Mouse (Mus musculus) liver, embryonic 13.5 days (tissue): Measurements from ENCODE around the gene Cuedc1. TPM values are rescaled to one million over a fixed set of nuclear protein-coding genes. Genes with fewer than 3 reads are reported as not detected.

Experiments used
- ATAC-seq: fragments of 200-750 bp; cut with Nextera tagmentation; 2 replicates; pipeline ENCODE4 v1.8.0; 2017; ENCODE audit warnings: low read depth, mild to moderate bottlenecking, moderate number of reproducible peaks, moderate library complexity
- DNase-seq: peaks from one replicate; pipeline ENCODE4 v3.0.0; 2022
- H3K27ac ChIP-seq: fragments of 300-500 bp; sonication (generic); 2 replicates; pipeline ENCODE4 v1.5.1; 2015; ENCODE audit warnings: moderate library complexity, mild to moderate bottlenecking, inconsistent platforms
- H3K27me3 ChIP-seq: fragments of 300-500 bp; sonication (generic); 2 replicates; pipeline ENCODE4 v1.6.1; 2015; ENCODE audit warnings: mild to moderate bottlenecking, inconsistent platforms
- H3K36me3 ChIP-seq: fragments of 300-500 bp; sonication (generic); 2 replicates; pipeline ENCODE4 v1.6.1; 2015; ENCODE audit warnings: mild to moderate bottlenecking, inconsistent platforms
- H3K4me1 ChIP-seq: fragments of 300-500 bp; sonication (generic); replicated peaks from 2 replicates; pipeline ENCODE4 v1.6.1; 2015; ENCODE audit warnings: inconsistent platforms
- H3K4me2 ChIP-seq: fragments of 300-500 bp; sonication (generic); 2 replicates; pipeline ENCODE4 v1.6.1; 2015; ENCODE audit warnings: inconsistent platforms, mild to moderate bottlenecking, moderate library complexity
- H3K4me3 ChIP-seq: fragments of 300-500 bp; sonication (generic); replicated peaks from 2 replicates; pipeline ENCODE4 v1.5.1; 2015; ENCODE audit warnings: mild to moderate bottlenecking, inconsistent platforms
- H3K9ac ChIP-seq: fragments of 300-500 bp; sonication (generic); 2 replicates; pipeline ENCODE4 v1.6.1; 2015; ENCODE audit warnings: mild to moderate bottlenecking, inconsistent platforms
- H3K9me3 ChIP-seq: fragments of 300-500 bp; sonication (generic); replicated peaks from 2 replicates; pipeline ENCODE4 v1.6.1; 2016; ENCODE audit warnings: inconsistent platforms
- WGBS: fragments of 180-500 bp; shearing (Covaris S2); methylation state at CpG from one replicate; pipeline ENCODE4 v1.1.7; 2015; ENCODE audit not compliant: insufficient replicate concordance; 5-methylcytosine and 5-hydroxymethylcytosine counted together
- polyA plus RNA-seq: library from polyadenylated mRNA; unstranded; fragments of >200 nt; fragmentation: Nextera tagmentation; extraction: Ambion mirVana; gene quantifications from 2 replicates; pipeline ENCODE4 v1.2.1, GENCODE M21; 2015

The Cuedc1 gene
- polyA plus RNA-seq, 1 experiment from 2014 or later, result 1.6 TPM

DNA sequence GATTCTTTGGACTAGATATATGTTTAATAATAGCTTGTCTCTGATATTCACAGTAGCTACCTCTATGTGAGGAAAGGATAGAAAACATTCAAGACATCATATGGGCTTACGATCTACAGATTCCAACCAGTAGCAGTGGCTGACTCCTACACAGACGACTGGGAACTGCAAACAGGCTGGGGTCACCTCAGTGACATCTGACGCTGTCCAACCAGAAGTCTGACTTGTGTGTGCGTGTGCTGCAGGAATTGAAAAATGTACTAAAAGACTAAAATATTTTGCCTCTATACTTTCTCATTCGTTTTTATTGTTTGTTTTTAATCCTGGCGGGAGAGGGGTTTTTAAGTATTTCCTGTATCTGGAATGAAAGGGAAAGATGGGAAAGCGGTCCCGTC is 30.7 kb upstream of the Cuedc1 start:
- H3K4me3 ChIP-seq, result peak overlapping the region; percentile 92
- no peaks in the 10 kb centered on the region for H3K9me3 ChIP-seq
- H3K4me2 ChIP-seq, result peak overlapping the region; percentile 92
- ATAC-seq (no peak), DNase-seq (no peak)
- peak overlapping the region; percentile 89 for H3K27ac ChIP-seq
- no peaks in the 10 kb centered on the region for H3K36me3 ChIP-seq
- peak overlapping the region; percentile 91 for H3K9ac ChIP-seq
- H3K4me1 ChIP-seq, result peaks cover 37% of the 10 kb centered on the region
- H3K27me3 ChIP-seq, result no peaks in the 10 kb centered on the region; the same call in 1 of the 2 replicates
- WGBS, result 8% methylated on average over 8 of the region's 8 CpGs

DNA sequence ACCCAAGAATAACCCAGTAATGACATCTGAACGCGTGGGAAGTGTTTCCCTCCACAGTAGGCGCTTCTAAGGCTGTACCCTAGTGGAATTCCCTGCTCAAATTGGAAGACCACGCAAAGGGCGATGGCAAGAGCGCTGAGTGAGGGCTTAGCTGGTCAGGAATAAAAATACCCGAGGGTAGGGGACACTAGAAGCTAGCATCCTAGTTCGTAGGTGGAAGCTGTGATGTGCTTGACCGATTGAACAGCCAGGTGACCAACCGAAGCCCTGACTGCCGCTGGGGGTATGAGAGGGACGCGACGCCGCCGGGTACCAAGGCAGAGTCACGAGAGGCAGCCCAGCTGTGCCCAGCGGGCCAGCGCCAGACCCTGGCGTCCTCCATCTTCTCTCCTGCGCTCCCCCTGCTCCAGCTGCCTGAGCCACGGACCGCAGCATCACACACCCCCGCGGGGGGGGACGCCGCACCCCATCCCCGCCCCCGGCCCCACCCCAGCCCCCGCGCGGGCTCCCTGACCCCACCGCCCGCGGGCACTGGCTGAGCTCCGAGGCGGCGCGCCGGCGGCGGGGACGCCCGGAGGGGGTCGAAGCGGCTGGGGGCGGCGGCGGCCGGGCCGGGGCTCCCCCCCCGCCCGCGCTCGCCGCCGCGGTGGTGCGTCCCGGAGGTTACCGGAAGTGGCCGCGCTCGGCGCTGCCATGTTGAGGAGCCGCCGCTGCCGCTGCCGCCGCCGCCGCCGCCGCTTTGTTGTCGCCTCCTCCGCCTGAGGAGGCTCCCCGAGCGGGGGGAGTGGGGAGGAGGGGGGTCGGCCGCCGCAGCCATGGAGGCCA is 30.1 kb upstream of the Cuedc1 start, which contains the start of gene Vezf1:
Gene Vezf1 (plus strand): TSS at position 694 of the 825 bp plus-strand sequence.
- DNase-seq, result peak; percentile 70
- Histone ChIP-seq H3K36me3 (no peaks in the 10 kb centered on the region), H3K9me3 (no peaks in the 10 kb centered on the region), H3K4me3 (peak within 1 kb of the TSS; percentile 92), H3K27me3 (no peaks in the 10 kb centered on the region; the same call in 1 of the 2 replicates), H3K4me2 (peak within 1 kb of the TSS; percentile 92), H3K9ac (peak within 1 kb of the TSS; percentile 91), H3K4me1 (peaks cover 40% of the 10 kb centered on the region), H3K27ac (peak within 1 kb of the TSS; percentile 89)
- under 1% methylated on average over 62 of the region's 81 CpGs for WGBS
- ATAC-seq, result peak; percentile 83

DNA sequence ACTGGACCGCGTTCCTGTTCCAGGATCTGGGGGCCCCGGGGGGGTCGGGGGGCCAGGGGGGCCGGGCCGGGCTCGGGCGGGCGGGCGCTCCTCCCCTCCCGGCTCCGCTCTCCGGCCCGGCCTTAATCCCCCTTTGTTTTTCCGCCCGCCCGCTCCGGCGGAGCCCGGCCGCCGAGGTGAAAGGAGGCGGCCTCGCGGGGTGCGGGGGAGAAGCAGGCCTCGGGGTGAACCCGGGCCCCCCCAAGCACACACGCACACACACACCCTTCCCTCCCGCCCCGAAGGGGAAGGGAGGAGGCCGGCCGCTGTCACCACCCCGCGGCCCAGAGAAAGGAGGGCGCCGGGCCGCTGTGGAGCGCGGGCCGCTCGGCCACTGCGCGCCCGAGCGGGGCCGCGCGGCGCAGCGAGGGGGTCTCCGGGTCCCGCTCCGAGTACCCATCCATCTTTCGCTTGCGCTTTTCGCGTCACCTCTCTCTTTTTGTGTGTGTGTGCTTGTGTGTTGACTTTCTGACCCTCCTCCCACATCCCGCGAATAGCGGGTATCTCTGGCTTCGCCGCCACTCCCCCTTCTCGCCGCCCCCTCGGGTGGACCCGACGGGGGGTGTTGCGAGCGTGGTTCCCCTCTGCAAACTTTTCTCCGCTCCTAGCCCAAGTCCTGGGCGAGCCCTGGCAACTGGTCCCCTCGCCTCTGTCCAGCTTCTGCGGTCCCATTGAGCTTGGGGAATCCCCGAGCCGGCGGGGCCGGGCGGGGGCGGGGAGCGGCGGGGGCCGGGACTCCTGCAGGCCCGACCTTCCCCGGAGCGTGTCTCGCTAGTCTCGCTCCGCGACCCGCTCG is 29.2 kb upstream of the Cuedc1 start:
- ATAC-seq, result peak; percentile 82
- Histone ChIP-seq H3K4me2 (peak overlapping the region; percentile 92), H3K36me3 (peaks cover 7% of the 10 kb centered on the region), H3K9me3 (no peaks in the 10 kb centered on the region), H3K27me3 (no peaks in the 10 kb centered on the region; the same call in 1 of the 2 replicates), H3K4me3 (peak overlapping the region; percentile 92), H3K27ac (peak overlapping the region; percentile 89), H3K4me1 (peaks cover 48% of the 10 kb centered on the region), H3K9ac (peak overlapping the region; percentile 91)
- under 1% methylated on average over 66 of the region's 92 CpGs for WGBS
- peak; percentile 50 for DNase-seq

DNA sequence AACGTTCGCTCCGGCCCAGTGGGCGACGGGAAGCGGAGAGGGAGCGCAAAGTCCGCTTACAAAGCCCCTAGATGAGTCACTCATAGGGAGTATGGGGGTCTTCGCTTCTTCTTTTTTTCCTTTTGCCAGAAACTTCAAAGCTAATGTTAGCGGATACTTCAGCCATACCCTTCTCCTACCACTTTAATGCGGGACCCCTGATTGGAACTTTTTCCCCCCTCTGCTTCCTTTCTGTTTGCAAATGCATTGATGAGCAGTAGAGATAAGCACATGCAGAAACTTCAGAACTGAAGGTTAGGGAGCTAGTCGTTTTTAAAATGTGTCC is 28.6 kb upstream of the Cuedc1 start:
- WGBS, result under 1% methylated on average over 12 of the region's 12 CpGs
- ATAC-seq, result no peak
- Histone ChIP-seq H3K36me3 (peaks cover 13% of the 10 kb centered on the region), H3K9me3 (no peaks in the 10 kb centered on the region), H3K4me3 (peak overlapping the region; percentile 92), H3K27me3 (no peaks in the 10 kb centered on the region; the same call in 1 of the 2 replicates), H3K4me1 (peaks cover 48% of the 10 kb centered on the region), H3K9ac (peak overlapping the region; percentile 91), H3K27ac (peak overlapping the region; percentile 89), H3K4me2 (peak overlapping the region; percentile 92)
- no peak for DNase-seq

DNA sequence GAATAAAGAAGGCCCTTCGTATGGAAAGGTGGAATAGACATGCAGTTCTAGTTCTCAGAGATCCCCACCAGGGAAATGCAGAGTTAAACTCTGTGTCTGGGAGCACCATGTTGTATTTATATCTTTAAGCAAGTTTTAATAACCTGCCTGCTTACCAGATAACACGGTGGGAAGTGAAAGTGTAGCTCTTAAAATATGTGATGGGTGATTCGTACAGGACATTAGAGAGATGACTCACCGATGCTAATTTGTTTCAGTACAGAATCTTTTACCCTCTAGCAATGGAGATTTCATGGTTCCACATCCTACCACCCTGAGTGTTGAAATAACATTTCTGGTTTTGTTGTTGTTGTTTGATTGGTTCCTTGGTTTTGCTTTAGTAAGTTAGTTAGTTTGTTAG is 27.5 kb upstream of the Cuedc1 start:
- DNase-seq (no peak), ATAC-seq (no peak)
- WGBS, result 46% methylated on average over 4 of the region's 4 CpGs
- Histone ChIP-seq H3K9me3 (no peaks in the 10 kb centered on the region), H3K9ac (0 out of 2 replicates have a peak overlapping the region, but pooled peaks have one; percentile 1), H3K4me1 (peaks cover 50% of the 10 kb centered on the region), H3K4me3 (no peak overlapping the region), H3K27me3 (no peaks in the 10 kb centered on the region), H3K4me2 (peak overlapping the region; percentile 92), H3K27ac (no peak overlapping the region), H3K36me3 (peaks cover 22% of the 10 kb centered on the region)

DNA sequence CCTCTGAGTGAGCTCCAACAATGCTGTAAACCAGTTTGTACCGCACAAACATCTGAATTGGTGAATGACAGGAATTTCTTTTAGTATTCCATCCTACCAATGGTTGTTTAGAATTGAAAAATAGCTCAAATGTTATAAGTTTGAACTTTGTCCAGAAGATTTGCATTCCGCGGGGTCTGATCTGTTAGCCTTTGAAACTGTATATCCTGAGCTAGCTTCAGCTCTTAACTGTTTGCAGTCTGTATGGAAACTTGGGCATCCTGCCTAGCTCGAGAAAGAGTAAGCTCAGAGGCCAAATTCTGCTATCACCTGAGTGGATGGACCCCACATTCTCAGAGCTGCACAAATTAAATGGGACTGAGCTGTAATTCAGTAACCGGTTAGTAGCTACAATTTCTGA is 26.7 kb upstream of the Cuedc1 start:
- Histone ChIP-seq H3K9me3 (no peaks in the 10 kb centered on the region), H3K4me3 (no peak overlapping the region), H3K4me1 (peaks cover 50% of the 10 kb centered on the region), H3K4me2 (peak overlapping the region; percentile 21; the same call in 1 of the 2 replicates), H3K36me3 (peaks cover 28% of the 10 kb centered on the region), H3K9ac (no peak overlapping the region), H3K27ac (no peak overlapping the region), H3K27me3 (no peaks in the 10 kb centered on the region)
- ATAC-seq (no peak), DNase-seq (no peak)
- WGBS, result 75% methylated on average over 5 of the region's 5 CpGs

DNA sequence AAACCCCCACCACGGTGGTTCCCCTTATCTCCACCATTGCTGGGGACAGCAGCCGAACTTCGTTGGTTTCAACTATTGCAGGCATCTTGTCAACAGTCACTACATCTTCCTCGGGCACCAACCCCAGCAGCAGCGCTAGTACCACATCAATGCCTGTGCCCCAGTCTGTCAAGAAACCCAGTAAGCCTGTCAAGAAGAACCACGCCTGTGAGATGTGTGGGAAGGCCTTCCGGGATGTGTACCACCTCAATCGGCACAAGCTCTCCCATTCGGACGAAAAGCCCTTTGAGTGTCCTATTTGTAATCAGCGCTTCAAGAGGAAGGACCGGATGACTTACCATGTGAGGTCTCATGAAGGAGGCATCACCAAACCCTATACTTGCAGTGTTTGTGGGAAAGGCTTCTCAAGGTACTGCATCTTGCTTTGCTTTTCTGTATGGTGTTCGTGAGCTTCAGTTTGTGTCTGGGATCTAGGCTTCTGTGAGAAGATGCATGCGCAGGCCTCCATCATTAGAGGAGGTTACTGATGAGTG is 24.4 kb upstream of the Cuedc1 start:
- H3K4me2 ChIP-seq, result no peak overlapping the region
- no peak overlapping the region for H3K9ac ChIP-seq
- ATAC-seq, result no peak
- no peak overlapping the region for H3K27ac ChIP-seq
- 70% methylated on average over 14 of the region's 14 CpGs for WGBS
- no peaks in the 10 kb centered on the region for H3K27me3 ChIP-seq
- H3K36me3 ChIP-seq, result peaks cover 49% of the 10 kb centered on the region
- no peak overlapping the region for H3K4me3 ChIP-seq
- H3K9me3 ChIP-seq, result no peaks in the 10 kb centered on the region
- peaks cover 45% of the 10 kb centered on the region for H3K4me1 ChIP-seq
- no peak for DNase-seq

DNA sequence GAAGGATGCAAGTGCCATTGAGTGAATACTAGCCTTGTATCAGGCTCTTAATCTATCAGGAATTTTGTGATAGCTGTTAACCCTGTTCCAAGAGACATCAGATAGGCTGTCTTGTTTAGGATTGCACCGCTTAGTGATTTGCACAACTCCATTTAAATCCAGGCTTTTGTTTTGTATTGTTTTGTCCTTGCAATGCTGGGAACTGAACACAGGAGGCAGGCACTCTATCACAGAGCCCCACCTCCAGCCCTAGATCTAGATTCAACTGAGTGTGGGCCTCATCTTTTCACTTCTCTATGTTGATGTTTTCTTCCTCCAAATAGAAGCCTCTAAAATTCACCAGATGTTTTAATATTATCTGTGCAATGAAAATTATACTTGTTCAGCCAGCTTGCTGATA is 22.2 kb upstream of the Cuedc1 start:
- Histone ChIP-seq H3K4me3 (no peak overlapping the region), H3K9me3 (no peaks in the 10 kb centered on the region), H3K9ac (no peak overlapping the region), H3K27me3 (no peaks in the 10 kb centered on the region), H3K4me1 (peaks cover 32% of the 10 kb centered on the region), H3K4me2 (no peak overlapping the region), H3K27ac (no peak overlapping the region), H3K36me3 (peaks cover 72% of the 10 kb centered on the region)
- 85% methylated on average over 1 of the region's 1 CpGs for WGBS
- ATAC-seq (no peak), DNase-seq (no peak)

DNA sequence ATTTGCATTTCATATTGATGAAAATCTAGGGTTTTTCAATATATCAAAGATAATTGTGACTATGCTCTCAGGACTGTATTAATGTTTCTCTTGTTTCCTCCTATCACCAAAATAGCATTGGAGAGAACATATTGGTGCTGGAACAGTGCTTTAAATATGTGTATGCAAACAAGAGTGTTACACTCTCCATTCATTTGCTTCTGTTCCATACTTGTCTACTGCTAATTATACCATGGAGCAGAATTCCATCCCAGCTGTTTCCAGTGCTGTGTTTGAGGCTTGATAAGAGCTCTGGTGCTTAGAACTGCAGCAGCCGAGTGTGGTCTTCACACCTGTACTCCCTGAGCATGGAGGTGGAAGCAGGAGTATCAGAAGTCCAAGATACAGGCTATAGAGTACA is 21.5 kb upstream of the Cuedc1 start:
- Histone ChIP-seq H3K4me2 (no peak overlapping the region), H3K9ac (no peak overlapping the region), H3K27ac (no peak overlapping the region), H3K4me3 (no peak overlapping the region), H3K9me3 (no peaks in the 10 kb centered on the region), H3K36me3 (peaks cover 79% of the 10 kb centered on the region), H3K4me1 (peaks cover 25% of the 10 kb centered on the region), H3K27me3 (no peaks in the 10 kb centered on the region)
- no peak for DNase-seq
- no peak for ATAC-seq
- WGBS, result 63% methylated on average over 1 of the region's 1 CpGs

DNA sequence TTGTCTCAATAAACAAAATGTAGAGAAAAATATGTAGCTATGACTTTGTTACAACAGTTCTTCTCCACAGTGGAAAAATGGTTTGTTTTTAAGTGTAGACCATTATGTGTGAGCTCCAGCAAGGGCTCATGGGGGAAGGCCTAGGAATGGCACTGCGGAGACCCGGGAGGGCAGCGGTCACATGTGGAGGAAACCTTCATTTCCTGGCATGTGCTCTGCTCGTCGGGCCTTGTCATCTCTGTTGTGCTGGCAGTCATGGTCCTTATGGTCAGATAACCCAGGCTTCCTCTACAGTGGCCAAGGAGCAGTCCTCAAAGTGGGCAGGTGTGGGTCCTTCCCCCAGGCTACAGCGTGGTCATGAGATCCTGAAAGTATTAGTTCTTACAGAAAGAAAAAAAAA is 14.2 kb upstream of the Cuedc1 start:
- no peak for DNase-seq
- Histone ChIP-seq H3K4me1 (peaks cover 21% of the 10 kb centered on the region), H3K36me3 (peaks cover 44% of the 10 kb centered on the region), H3K4me3 (no peak overlapping the region), H3K4me2 (no peak overlapping the region), H3K9me3 (no peaks in the 10 kb centered on the region), H3K27me3 (peaks cover 4% of the 10 kb centered on the region; the same call in 1 of the 2 replicates), H3K9ac (no peak overlapping the region), H3K27ac (no peak overlapping the region)
- ATAC-seq, result no peak
- WGBS, result 32% methylated on average over 6 of the region's 6 CpGs
